Mouse (Mus musculus) gastrocnemius, postnatal 36 days (tissue): Measurements from ENCODE around the gene Otulin. TPM values are rescaled to one million over a fixed set of nuclear protein-coding genes. Genes with fewer than 3 reads are reported as not detected.

Experiments
- DNase-seq, 2 experiments: peaks; one replicate each; pipeline ENCODE4 v3.0.0; 2022
- intact Hi-C: fragments of 180-260 bp; cut with DNase I; formaldehyde crosslinking; loops from one replicate; pipeline ENCODE4 v1.15.1; 2025
- microRNA-seq, 2 experiments: library from miRNA; unstranded; fragments of <30 nt; microRNA quantifications; one replicate each; pipeline ENCODE4 v1.2.0; 2021
- total RNA-seq, 2 experiments: library from RNA; stranded (reverse); gene quantifications; 2 replicates each; pipeline ENCODE4 v1.2.3; 2021

Gene Otulin
- total RNA-seq, 2 experiments from 2014 or later = 17.7 to 20.7 TPM

GRCm38 (mm10) chr15:27493516-27493915, 137.0 kb downstream of the Otulin start:
- no peak for DNase-seq
- intact Hi-C loops = no loop called here

- intact Hi-C loops = no loop called here
- DNase-seq = no peak
Observed at GRCm38 (mm10) chr15:27492734-27493133, 137.8 kb downstream of the Otulin start.

Small RNAs within 50 kb of the gene (microRNA-seq; reads per million reads assigned to microRNA genes)
- gene Mir7117 = 0 to 1.1 reads per million in 2 experiments

Other genes with a start within 250 kb of the Otulin start
- gene Ank, start 164.0 kb downstream of the Otulin start, total RNA-seq = 100 to 1,000 TPM; 107 to 112 TPM
- gene Otulinl, start 50.9 kb upstream of the Otulin start, total RNA-seq = 1 to 10 TPM in 1 of 2 experiments, under 1 TPM in 1; 0.91 to 1.4 TPM